ENCODE assay signal across 8 mouse cellular contexts in the genomic region with DNA sequence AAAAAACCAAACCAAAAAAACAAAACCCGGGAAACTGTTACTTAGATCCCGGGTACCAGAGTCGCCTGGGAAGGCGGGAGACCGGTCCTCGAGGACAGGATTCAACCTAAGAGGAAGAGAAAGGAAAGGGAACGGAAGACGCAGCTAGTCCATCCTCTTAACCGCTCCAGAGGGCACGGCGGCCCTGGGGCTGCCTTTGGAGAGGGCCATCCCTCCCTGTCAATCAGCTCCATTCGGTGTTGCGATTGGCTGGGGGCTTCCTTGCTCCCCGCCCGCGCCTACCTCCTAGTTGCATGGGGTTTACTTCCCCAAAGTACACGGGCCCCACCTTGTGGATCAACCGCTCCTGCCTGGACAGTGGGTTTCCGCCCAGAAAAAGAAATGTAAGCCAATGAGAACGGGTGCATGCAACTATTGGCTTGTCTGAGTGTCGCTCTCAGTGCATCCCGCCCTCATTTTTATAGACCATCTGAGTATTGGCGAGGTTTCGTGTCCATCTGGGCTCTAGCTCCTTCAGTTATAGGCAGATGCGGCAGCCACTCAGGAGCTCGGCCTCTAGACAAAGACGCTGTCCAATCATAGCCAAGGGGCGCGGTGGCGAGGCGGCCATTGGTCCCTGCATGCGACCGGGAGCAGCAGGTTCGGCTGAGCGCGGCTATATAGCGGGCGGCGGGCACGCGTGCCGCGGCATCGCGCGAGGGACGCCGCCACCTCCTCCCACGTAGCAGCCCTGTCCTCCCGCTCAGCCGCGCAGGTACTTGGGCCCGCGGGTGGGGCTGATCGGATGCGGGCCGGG. TPM values are rescaled to one million over a fixed set of nuclear protein-coding genes. Genes with fewer than 3 reads are reported as not detected.
DNase-seq lines count a peak whose midpoint lies in the region; ATAC-seq lines count a peak whose summit lies in the region.

TSS of gene G3bp1 (plus strand) at position 638 of the 796 bp plus-strand sequence.

- peak within 1 kb of the TSS; percentile 87 for H3K4me2 ChIP-seq in kidney, embryonic 15.5 days

- peak; percentile 91 for ATAC-seq in erythroblast, adult 5-6 weeks (replicated peaks; ENCODE audit: low FRiP score, poor library complexity, severe bottlenecking)
- ATAC-seq in kidney, embryonic 15.5 days (replicated peaks; ENCODE audit: low FRiP score) = peak; percentile 97
- ATAC-seq in monocyte, adult 5-6 weeks (replicated peaks; ENCODE audit: insufficient number of reproducible peaks, low FRiP score, low TSS enrichment, poor library complexity, severe bottlenecking) = peak; percentile 94

- peak within 1 kb of the TSS; percentile 95 for H3K9ac ChIP-seq in kidney, embryonic 15.5 days

- H3K36me3 ChIP-seq in heart, embryonic 10.5 days = peaks cover 26% of the 10 kb centered on the region
- H3K36me3 ChIP-seq in kidney, embryonic 15.5 days = peaks cover 21% of the 10 kb centered on the region

- peak; percentile 95 to 97 for DNase-seq in B cell, adult 2 months
- DNase-seq in brain, adult 2 months (ENCODE audit: low read depth, low spot score) = peak; percentile 100
- peak; percentile 100 for DNase-seq in heart, embryonic 10.5 days (ENCODE audit: low spot score)
- DNase-seq in liver = peak; percentile 99
- DNase-seq in spleen, postnatal 4 days (ENCODE audit: low spot score in 2 of 2) = peak; percentile 98 to 99

- peak within 1 kb of the TSS; percentile 98 for H3K27ac ChIP-seq in heart, embryonic 10.5 days
- peak within 1 kb of the TSS; percentile 97 for H3K27ac ChIP-seq in kidney, embryonic 15.5 days

- H3K9me3 ChIP-seq in heart, embryonic 10.5 days = no peaks in the 10 kb centered on the region
- H3K9me3 ChIP-seq in kidney, embryonic 15.5 days (replicated peaks) = no peaks in the 10 kb centered on the region

- H3K4me3 ChIP-seq in heart, embryonic 10.5 days = peak within 1 kb of the TSS; percentile 91
- peak within 1 kb of the TSS; percentile 88 for H3K4me3 ChIP-seq in kidney, embryonic 15.5 days (replicated peaks)

- under 1% methylated on average over 57 of the region's 57 CpGs for WGBS in heart, embryonic 10.5 days
- WGBS in kidney, embryonic 15.5 days = 0% methylated on average over 57 of the region's 57 CpGs

- H3K4me1 ChIP-seq in heart, embryonic 10.5 days = peaks cover 31% of the 10 kb centered on the region
- peaks cover 44% of the 10 kb centered on the region for H3K4me1 ChIP-seq in kidney, embryonic 15.5 days

- H3K27me3 ChIP-seq in heart, embryonic 10.5 days (ENCODE audit: insufficient read depth, poor library complexity, severe bottlenecking) = no peaks in the 10 kb centered on the region
- H3K27me3 ChIP-seq in kidney, embryonic 15.5 days = no peaks in the 10 kb centered on the region

RNA-seq across cellular contexts. Expression of gene G3bp1, which starts in this region (rescaled TPM):
- total RNA-seq in erythroblast, adult 5-6 weeks (2015; ENCODE audit: low replicate concordance) = 13.3 and 18.2 TPM in 2 replicates
- total RNA-seq in erythroblast, adult 5-6 weeks (2017; ENCODE audit: low replicate concordance) = 19.0 and 20.9 TPM in 2 replicates
- 164 and 188 TPM in 2 replicates for polyA plus RNA-seq in heart, embryonic 10.5 days (2016; fragmentation: Nextera tagmentation; extraction: Ambion mirVana)
- polyA plus RNA-seq in kidney, embryonic 15.5 days (2015; fragmentation: Nextera tagmentation; extraction: Ambion mirVana) = 199 and 203 TPM in 2 replicates
- total RNA-seq in monocyte, adult 5-6 weeks (2017) = 54.8 to 59.5 TPM (median 56.4 TPM) in 3 replicates

Comparison
In these comparisons a context has a peak if more than half of its experiments do, and no peak if none do; other contexts are left out.
1. Peak in every context shown above with its lines: DNase-seq, ATAC-seq, H3K4me3 ChIP-seq and H3K27ac ChIP-seq.